Mouse (Mus musculus): ENCODE measurements around the gene Cntfr.

The Cntfr gene

DNA sequence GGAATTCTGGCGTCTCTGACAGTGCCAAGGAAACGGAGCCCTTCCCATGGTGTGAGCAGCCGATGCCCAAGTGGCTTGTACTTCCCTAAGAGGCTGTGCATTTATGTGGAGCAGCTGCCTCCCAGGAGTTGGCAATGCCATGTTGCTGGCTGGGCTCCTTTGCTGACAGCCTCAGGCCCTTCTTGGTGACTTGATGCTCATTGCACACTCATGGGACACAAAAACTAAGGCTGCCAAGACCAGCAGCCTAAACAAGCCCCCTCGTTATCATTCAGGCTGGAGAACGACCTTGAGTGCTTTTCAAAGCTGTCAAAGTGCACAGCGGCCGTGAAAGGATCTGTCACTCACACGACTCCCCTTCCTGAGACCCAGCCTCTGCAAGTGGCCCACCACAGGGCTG lies 84.7 kb downstream of the Cntfr start:
- DNase-seq (ENCODE audit: low spot score in 2 of 2) = no peak

DNA sequence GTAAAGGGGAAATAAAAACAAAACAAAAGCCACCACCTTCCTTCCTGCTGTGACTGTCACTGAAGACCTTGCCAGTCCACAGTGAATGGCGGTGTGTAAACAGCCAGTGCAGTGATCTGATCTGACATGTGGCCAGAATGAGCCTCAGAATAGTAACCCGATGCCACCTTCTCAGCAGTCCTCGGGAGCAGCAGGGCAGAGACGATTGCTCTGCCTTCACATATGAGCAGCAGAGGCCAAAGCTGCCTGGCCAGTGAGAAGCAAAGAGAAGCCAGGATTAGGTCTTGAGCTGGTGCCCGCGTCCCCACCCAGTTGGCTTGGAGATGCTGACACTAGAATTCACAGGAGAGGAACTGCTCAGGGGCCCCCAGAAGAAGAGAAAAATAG lies 86.3 kb downstream of the Cntfr start:
- DNase-seq (ENCODE audit: low spot score in 2 of 2) = no peak

DNA sequence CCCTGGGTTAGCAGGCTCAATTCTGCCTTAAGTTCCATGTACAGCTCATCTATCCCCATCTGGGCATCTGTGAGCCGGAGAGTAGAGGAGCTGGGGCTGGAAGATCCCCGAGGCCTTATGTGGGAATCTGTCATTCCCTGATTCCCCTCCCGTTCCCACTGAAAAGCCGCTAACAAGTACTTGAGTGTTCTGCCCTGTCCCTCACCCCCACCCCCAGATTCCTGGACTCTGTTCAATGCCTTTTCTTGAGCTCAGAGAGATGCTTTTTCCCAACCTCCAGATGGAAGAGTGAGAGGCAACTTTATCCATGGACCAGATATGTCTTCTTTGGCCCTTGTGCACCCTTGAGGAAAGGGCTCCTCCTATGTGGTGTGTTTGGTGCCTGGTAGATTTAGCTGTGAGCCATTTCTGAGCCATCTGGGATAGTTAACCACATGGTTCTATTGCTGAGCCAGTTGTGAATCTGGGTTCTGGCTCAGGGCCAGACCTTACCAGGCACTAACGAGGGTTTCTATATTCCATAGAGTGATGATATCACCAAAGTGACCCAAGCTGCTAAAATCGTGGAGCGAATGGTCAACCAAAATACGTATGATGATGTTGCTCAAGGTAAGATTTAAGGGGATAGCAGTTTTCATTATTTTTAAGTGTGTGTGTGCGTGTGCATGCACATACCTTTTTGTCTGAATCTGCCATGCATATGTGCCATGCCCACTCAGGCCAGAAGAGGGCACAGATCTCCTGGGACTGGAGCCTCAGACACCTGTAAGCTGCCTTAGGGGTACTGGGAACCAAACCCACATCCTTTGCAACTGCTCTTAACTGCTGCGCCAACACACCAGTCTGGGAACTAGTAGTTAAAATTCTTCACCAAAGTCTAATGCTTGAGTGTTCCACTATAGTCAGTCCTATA lies 87.0 kb downstream of the Cntfr start:
- DNase-seq (ENCODE audit: low spot score in 2 of 2) = no peak

All from right cerebral cortex, adult 2 months (tissue).